Mouse (Mus musculus): ENCODE measurements at regions not wholly inside any gene's neighbourhood (a gene's known extent, or its start where the extent isn't known, plus 50 kb on each side); places are given as distances from the start of the nearest gene placed in this dataset.

- no peak for DNase-seq (ENCODE audit: low read depth, low spot score)
Observed at GRCm38 (mm10) chr17:61696717-61697116, 1184.4 kb downstream of the Efna5 start.

GRCm38 (mm10) chr17:61686325-61686724 is 1194.8 kb downstream of the Efna5 start:
- DNase-seq (ENCODE audit: low read depth, low spot score), result peak; percentile 4

GRCm38 (mm10) chr17:61684524-61684923 is 1196.6 kb downstream of the Efna5 start:
- no peak for DNase-seq (ENCODE audit: low read depth, low spot score)

GRCm38 (mm10) chr17:61670651-61671050 is 1210.5 kb downstream of the Efna5 start:
- DNase-seq (ENCODE audit: low read depth, low spot score), result no peak

GRCm38 (mm10) chr17:61667428-61667827 is 1213.7 kb downstream of the Efna5 start:
- no peak for DNase-seq (ENCODE audit: low read depth, low spot score)

- DNase-seq (ENCODE audit: low read depth, low spot score), result no peak
Observed at GRCm38 (mm10) chr17:61664926-61665325, 1216.2 kb downstream of the Efna5 start.

GRCm38 (mm10) chr17:61647576-61647975 is 1233.5 kb downstream of the Efna5 start:
- DNase-seq (ENCODE audit: low read depth, low spot score), result no peak

- no peak for DNase-seq (ENCODE audit: low read depth, low spot score)
Observed at GRCm38 (mm10) chr17:61608286-61608685, 1272.8 kb downstream of the Efna5 start.

GRCm38 (mm10) chr17:61606729-61607481 is 1274.2 kb downstream of the Efna5 start:
- no peak for DNase-seq (ENCODE audit: low read depth, low spot score)

- no peak for DNase-seq (ENCODE audit: low read depth, low spot score)
Observed at GRCm38 (mm10) chr17:61604246-61604645, 1276.9 kb downstream of the Efna5 start.

GRCm38 (mm10) chr17:61589255-61589654 is 1291.9 kb downstream of the Efna5 start:
- no peak for DNase-seq (ENCODE audit: low read depth, low spot score)

- no peak for DNase-seq (ENCODE audit: low read depth, low spot score)
Observed at GRCm38 (mm10) chr17:61578895-61579294, 1302.2 kb downstream of the Efna5 start.

GRCm38 (mm10) chr17:61570933-61571332 is 1310.2 kb downstream of the Efna5 start:
- no peak for DNase-seq (ENCODE audit: low read depth, low spot score)

All from ES-CJ7 (cell line).